Mouse (Mus musculus): ENCODE results near the gene Col4a3bp.

The Col4a3bp gene

GRCm38 (mm10) chr13:96542081-96542889, at the start of gene Col4a3bp, which contains the start of gene Polk:
Gene Col4a3bp, plus strand, starts transcription at chr13:96542618.
Gene Polk, minus strand, starts transcription at chr13:96542579.
- peak; percentile 97 to 98 for DNase-seq (ENCODE audit: low spot score in 2 of 2)

- DNase-seq (ENCODE audit: low spot score in 2 of 2) = no peak
Observed at GRCm38 (mm10) chr13:96496630-96497029, 45.8 kb upstream of the Col4a3bp start.

GRCm38 (mm10) chr13:96499891-96500290, 42.5 kb upstream of the Col4a3bp start:
- DNase-seq (ENCODE audit: low spot score in 2 of 2) = no peak

GRCm38 (mm10) chr13:96505661-96506060, 36.8 kb upstream of the Col4a3bp start:
- no peak for DNase-seq (ENCODE audit: low spot score in 2 of 2)

GRCm38 (mm10) chr13:96506313-96506712, 36.1 kb upstream of the Col4a3bp start:
- no peak for DNase-seq (ENCODE audit: low spot score in 2 of 2)

- DNase-seq (ENCODE audit: low spot score in 2 of 2) = no peak
Observed at GRCm38 (mm10) chr13:96507541-96507940, 34.9 kb upstream of the Col4a3bp start.

DNA sequence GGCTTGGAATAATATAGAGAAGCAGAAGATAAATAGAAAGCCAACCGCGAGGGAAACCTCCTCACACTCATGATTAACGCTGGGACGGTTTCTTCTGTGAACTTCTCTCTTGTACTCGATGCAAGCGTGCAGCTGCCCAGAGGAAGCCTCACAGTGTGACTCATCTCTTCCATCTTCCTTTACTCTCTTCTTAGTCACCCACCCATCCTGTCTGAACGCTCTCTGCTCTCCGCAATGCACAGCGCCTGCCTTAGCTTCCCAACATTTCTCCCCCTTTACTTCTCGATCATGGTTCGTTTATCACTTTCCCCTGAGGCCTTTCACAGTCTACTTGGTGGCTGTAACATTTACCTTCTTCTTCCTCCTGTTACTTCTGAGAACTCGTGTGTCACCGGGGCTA, 31.8 kb upstream of the Col4a3bp start:
- DNase-seq (ENCODE audit: low spot score in 2 of 2) = no peak

- no peak for DNase-seq (ENCODE audit: low spot score in 2 of 2)
Observed at GRCm38 (mm10) chr13:96511262-96511661, 31.2 kb upstream of the Col4a3bp start.

DNA sequence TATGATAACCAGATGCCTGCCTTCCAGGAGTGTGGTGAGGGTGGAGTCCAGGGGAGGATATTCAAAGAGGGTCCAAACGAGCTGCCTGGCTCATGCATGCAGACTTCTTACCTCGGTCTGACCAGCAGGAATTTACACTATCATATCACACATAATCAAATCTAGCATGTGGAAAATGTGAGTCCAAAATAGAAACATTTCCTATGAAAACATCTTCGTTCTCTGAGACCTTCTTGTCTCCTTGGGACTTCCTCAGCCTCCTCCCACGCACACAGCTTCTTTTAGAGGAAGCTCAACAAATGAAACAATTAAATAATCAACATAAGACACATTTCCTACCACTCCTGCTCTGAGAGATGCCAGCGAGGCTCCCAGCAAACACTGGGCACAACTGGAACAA, 30.5 kb upstream of the Col4a3bp start:
- DNase-seq (ENCODE audit: low spot score in 2 of 2) = no peak

- no peak for DNase-seq (ENCODE audit: low spot score in 2 of 2)
Observed at GRCm38 (mm10) chr13:96514154-96514942, 28.1 kb upstream of the Col4a3bp start.

GRCm38 (mm10) chr13:96516249-96516648, 26.2 kb upstream of the Col4a3bp start:
- DNase-seq (ENCODE audit: low spot score in 2 of 2) = no peak

- DNase-seq (ENCODE audit: low spot score in 2 of 2) = no peak
Observed at GRCm38 (mm10) chr13:96517335-96517734, 25.1 kb upstream of the Col4a3bp start.

GRCm38 (mm10) chr13:96521294-96521693, 21.1 kb upstream of the Col4a3bp start:
- no peak for DNase-seq (ENCODE audit: low spot score in 2 of 2)

GRCm38 (mm10) chr13:96527022-96527421, 15.4 kb upstream of the Col4a3bp start:
- DNase-seq (ENCODE audit: low spot score in 2 of 2) = no peak

DNA sequence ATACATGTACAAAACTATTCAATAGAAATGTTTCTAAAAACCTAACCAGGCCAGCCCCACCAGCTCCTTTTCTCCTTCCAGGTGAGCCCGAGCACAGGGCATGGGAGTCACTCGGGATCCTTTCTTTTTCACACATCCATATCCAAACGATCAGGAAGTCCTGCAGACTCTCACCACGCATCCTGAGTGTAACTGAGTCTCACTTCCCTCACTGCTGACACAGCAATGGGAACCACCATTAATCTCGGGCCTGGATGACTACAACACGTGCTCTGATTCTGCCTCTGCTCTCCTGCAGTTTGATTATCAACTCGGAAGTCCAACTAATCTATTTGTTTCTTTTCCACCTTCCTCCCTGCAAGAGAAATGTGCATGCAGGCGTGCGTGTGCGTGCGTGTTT, 14.6 kb upstream of the Col4a3bp start:
- DNase-seq (ENCODE audit: low spot score in 2 of 2) = no peak

GRCm38 (mm10) chr13:96528776-96529175, 13.6 kb upstream of the Col4a3bp start:
- DNase-seq (ENCODE audit: low spot score in 2 of 2) = no peak

GRCm38 (mm10) chr13:96529542-96529941, 12.9 kb upstream of the Col4a3bp start:
- no peak for DNase-seq (ENCODE audit: low spot score in 2 of 2)

DNA sequence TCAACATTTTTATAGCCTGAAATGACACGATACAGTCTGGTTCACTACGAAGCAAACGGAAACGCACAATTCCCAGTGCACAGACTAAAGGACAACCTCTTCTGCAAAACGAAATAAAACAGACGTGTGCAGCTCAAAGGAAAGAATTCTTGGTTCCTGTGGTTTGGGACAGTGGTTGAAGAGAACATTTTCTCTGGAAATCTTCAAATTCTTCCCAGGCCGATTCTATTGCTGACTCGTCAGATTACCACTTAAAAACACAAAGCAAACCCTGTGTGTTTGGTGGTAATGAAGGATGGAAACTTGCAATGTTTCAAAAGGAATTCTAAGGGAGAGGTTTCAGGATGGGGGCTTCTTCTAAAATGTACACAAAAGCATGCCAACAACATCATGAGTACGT, 12.4 kb upstream of the Col4a3bp start:
- no peak for DNase-seq (ENCODE audit: low spot score in 2 of 2)

DNA sequence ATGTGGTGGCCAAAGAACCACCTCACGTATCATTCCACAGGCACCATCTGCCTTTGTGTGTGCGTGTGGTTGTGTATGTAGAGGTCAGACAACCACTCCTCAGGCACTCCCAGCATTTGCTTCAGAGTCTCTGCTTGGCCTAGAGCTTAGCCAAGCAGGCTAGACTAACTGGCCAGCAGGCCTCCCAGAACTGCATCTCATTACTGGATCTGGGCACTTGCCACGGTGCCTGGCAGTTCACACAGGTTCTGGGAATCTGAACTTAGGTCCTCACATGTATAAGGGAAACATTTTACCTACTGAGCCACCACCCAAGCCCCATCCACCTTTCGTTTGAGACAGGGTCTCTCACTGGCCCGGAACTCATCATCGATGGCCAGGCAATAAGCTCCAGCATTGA, 10.2 kb upstream of the Col4a3bp start:
- no peak for DNase-seq (ENCODE audit: low spot score in 2 of 2)

- no peak for DNase-seq (ENCODE audit: low spot score in 2 of 2)
Observed at GRCm38 (mm10) chr13:96533742-96534141, 8.7 kb upstream of the Col4a3bp start.

- DNase-seq (ENCODE audit: low spot score in 2 of 2) = no peak
Observed at GRCm38 (mm10) chr13:96536821-96537572, 5.4 kb upstream of the Col4a3bp start.

DNA sequence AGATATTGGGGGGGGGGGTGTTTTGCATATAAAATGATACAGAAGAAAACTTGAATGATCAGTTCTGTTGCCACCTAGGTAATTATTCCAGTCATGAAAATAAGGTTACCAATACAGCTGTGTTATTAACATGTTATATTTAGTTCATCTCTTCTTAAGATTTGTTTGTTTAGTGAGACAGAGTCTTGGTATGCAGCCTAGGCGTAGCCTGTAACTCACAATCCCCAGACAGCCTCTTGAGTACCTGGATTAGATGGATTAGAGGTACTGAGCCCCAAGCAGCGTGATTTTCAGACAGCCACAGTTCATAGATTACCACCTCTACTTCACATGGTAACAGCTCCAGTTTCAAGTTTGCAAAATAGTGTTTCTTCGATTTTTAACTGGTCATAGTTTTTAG, 4.3 kb upstream of the Col4a3bp start:
- DNase-seq (ENCODE audit: low spot score in 2 of 2) = no peak
